Mouse (Mus musculus) cerebellum, adult 2 months (tissue): ENCODE measurements around the gene Tent5b.

Source experiments
- CTCF ChIP-seq: fragments of 200-500 bp; IDR thresholded peaks from 2 replicates; pipeline ENCODE4 v1.5.1; 2011; ENCODE audit warnings: low read depth, mild to moderate bottlenecking, control low read depth, low read length, moderate library complexity, borderline replicate concordance; ENCODE audit not compliant: insufficient read depth
- POLR2A ChIP-seq: fragments of 200-500 bp; IDR thresholded peaks from 2 replicates; pipeline ENCODE4 v1.6.1; 2011; ENCODE audit warnings: low read length, control low read depth, borderline replicate concordance; ENCODE audit not compliant: insufficient read depth

DNA sequence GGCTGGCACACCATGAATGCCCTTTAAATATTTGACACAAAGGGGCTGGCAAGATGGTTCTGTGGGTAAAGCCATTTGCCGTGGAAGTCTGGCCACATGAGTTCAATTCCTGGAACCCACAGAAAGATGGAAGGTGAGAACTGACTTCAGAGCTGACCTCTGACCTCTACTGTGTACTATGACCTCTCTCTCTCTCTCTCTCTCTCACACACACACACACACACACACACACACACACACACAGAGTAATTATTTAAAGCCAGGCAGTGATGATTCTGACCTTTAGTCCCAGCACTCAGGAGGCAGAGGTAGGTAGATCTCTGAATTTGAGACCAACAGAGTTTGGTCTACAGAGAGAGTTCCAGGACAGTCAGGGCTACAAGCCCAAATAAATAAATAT lies 19.9 kb upstream of the Tent5b start:
- TF ChIP-seq CTCF, result no peak
- TF ChIP-seq POLR2A, result no peak
